Mouse (Mus musculus) liver, adult (tissue): ENCODE results near the gene Rgcc.

Experiments used
- GATA4 ChIP-seq: IDR thresholded peaks from 2 replicates; pipeline ENCODE4 v1.6.1; 2014; ENCODE audit warnings: mild to moderate bottlenecking, low read length; ENCODE audit not compliant: insufficient replicate concordance

Gene Rgcc

GRCm38 (mm10) chr14:79275441-79275840 lies 26.0 kb downstream of the Rgcc start:
- no peak for TF ChIP-seq GATA4

GRCm38 (mm10) chr14:79273697-79274477 lies 27.6 kb downstream of the Rgcc start:
- no peak for TF ChIP-seq GATA4

GRCm38 (mm10) chr14:79272991-79273390 lies 28.5 kb downstream of the Rgcc start:
- TF ChIP-seq GATA4: no peak

- no peak for TF ChIP-seq GATA4
Measured at GRCm38 (mm10) chr14:79272188-79272694, 29.2 kb downstream of the Rgcc start.

GRCm38 (mm10) chr14:79269551-79269950 lies 31.9 kb downstream of the Rgcc start:
- TF ChIP-seq GATA4: no peak

GRCm38 (mm10) chr14:79267878-79268277 lies 33.6 kb downstream of the Rgcc start:
- TF ChIP-seq GATA4: no peak

GRCm38 (mm10) chr14:79267382-79267781 lies 34.1 kb downstream of the Rgcc start:
- no peak for TF ChIP-seq GATA4

GRCm38 (mm10) chr14:79266408-79266807 lies 35.0 kb downstream of the Rgcc start:
- TF ChIP-seq GATA4: no peak

GRCm38 (mm10) chr14:79265738-79266137 lies 35.7 kb downstream of the Rgcc start:
- no peak for TF ChIP-seq GATA4

- TF ChIP-seq GATA4: no peak
Measured at GRCm38 (mm10) chr14:79263321-79263720, 38.1 kb downstream of the Rgcc start.

GRCm38 (mm10) chr14:79262677-79263076 lies 38.8 kb downstream of the Rgcc start:
- TF ChIP-seq GATA4: no peak

GRCm38 (mm10) chr14:79259062-79259779 lies 42.2 kb downstream of the Rgcc start:
- TF ChIP-seq GATA4: no peak

- TF ChIP-seq GATA4: no peak
Measured at GRCm38 (mm10) chr14:79256656-79257055, 44.8 kb downstream of the Rgcc start.

- no peak for TF ChIP-seq GATA4
Measured at GRCm38 (mm10) chr14:79255786-79256185, 45.7 kb downstream of the Rgcc start.

GRCm38 (mm10) chr14:79251727-79252285 lies 49.6 kb downstream of the Rgcc start:
- no peak for TF ChIP-seq GATA4

- no peak for TF ChIP-seq GATA4
Measured at GRCm38 (mm10) chr14:79244571-79244970, 56.9 kb downstream of the Rgcc start.
